Mouse (Mus musculus) megakaryocyte, embryonic 14.5 days (primary cell): ENCODE measurements around the gene Mab21l3.

Experiments used
- FLI1 ChIP-seq: IDR thresholded peaks from 2 replicates; pipeline ENCODE4 v1.6.1; 2012; ENCODE audit warnings: low read length, inconsistent platforms, mixed read lengths
- GATA1 ChIP-seq: IDR thresholded peaks from 3 replicates; pipeline ENCODE4 v1.6.1; 2012; ENCODE audit warnings: mixed read lengths, low read length, inconsistent platforms, borderline replicate concordance

GRCm38 (mm10) chr3:101878136-101878535, 29.4 kb upstream of the Mab21l3 start:
- TF ChIP-seq GATA1 = no peak
- TF ChIP-seq FLI1 = no peak
